Mouse (Mus musculus): ENCODE results near the gene Lclat1. TPM values are rescaled to one million over a fixed set of nuclear protein-coding genes. Genes with fewer than 3 reads are reported as not detected.

Gene Lclat1
- total and polyA plus RNA-seq, 3 experiments, result 6.3 to 9.6 (median 7.0) TPM

- dilution Hi-C loops (cut with MboI; ENCODE audit: extremely low pct_ligation_motif_present, extremely low pct_unique_long_range_greater_than_20kb, low sequenced_read_pairs), result no loop called here
- Histone ChIP-seq H3K4me1 (ENCODE audit: control insufficient read depth in 1 of 2, insufficient read depth in 2 of 2) (0 out of 4 replicates have a peak, but pooled peaks cover 0 to 2% of the 10 kb centered on the region in 2 experiments), H3K79me2 (replicated peaks; ENCODE audit: control insufficient read depth, extremely low read depth, insufficient read depth, poor library complexity, severe bottlenecking) (no peaks in the 10 kb centered on the region), H3K4me3 (replicated peaks in 1 of 3; ENCODE audit: low read depth in 2 of 3, low read length in 2 of 3, poor library complexity in 1 of 3) (no peak overlapping the region), H3K9me3 (replicated peaks; ENCODE audit: low read length) (no peaks in the 10 kb centered on the region), H3K36me3 (replicated peaks in 1 of 2; ENCODE audit: control insufficient read depth in 1 of 2, insufficient read depth in 1 of 2, low read length in 1 of 2) (no peaks in the 10 kb centered on the region), H3K9ac (ENCODE audit: insufficient read depth, low read depth) (no peak overlapping the region), H3K27ac (ENCODE audit: insufficient read depth, low read depth) (no peak overlapping the region), H3K4me2 (ENCODE audit: insufficient read depth, low read depth, poor library complexity, severe bottlenecking) (no peak overlapping the region), H3K27me3 (replicated peaks) (no peaks in the 10 kb centered on the region)
- DNase-seq (ENCODE audit: extremely low read depth), result no peak
- TF ChIP-seq MAZ (IDR thresholded peaks at IDR 0.05; ENCODE audit: low read depth, low read length) (no peak), CHD2 (IDR thresholded peaks at IDR 0.05; ENCODE audit: low read length) (no peak), HCFC1 (IDR thresholded peaks at IDR 0.05; ENCODE audit: low read depth, low read length) (no peak), TCF12 (IDR thresholded peaks at IDR 0.05; ENCODE audit: low read depth, low read length) (no peak), SIN3A (IDR thresholded peaks at IDR 0.05; ENCODE audit: low read length) (no peak), MAFK (IDR thresholded peaks at IDR 0.05; ENCODE audit: insufficient replicate concordance, low read length) (no peak), ZMIZ1 (IDR thresholded peaks at IDR 0.05; ENCODE audit: low read depth, low read length) (no peak), IRF4 (IDR thresholded peaks at IDR 0.05; ENCODE audit: low read depth, low read length) (no peak), MAX (IDR thresholded peaks at IDR 0.05; ENCODE audit: low read length) (no peak)
- in situ Hi-C loops (cut with MboI; ENCODE audit: low pct_ligation_motif_present, low pct_unique_long_range_greater_than_20kb, low sequenced_read_pairs), result no loop called here
Measured at GRCm38 (mm10) chr17:73063781-73064180, 44.0 kb upstream of the Lclat1 start.

- H3K4me1 ChIP-seq (ENCODE audit: control insufficient read depth in 1 of 2, insufficient read depth in 2 of 2), result 0 out of 4 replicates have a peak, but pooled peaks cover 3 to 6% of the 10 kb centered on the region in 2 experiments
- in situ Hi-C loops (cut with MboI; ENCODE audit: low pct_ligation_motif_present, low pct_unique_long_range_greater_than_20kb, low sequenced_read_pairs) (no loop called here), dilution Hi-C loops (cut with MboI; ENCODE audit: extremely low pct_ligation_motif_present, extremely low pct_unique_long_range_greater_than_20kb, low sequenced_read_pairs) (no loop called here)
- no peaks in the 10 kb centered on the region for H3K9me3 ChIP-seq (replicated peaks; ENCODE audit: low read length)
- no peaks in the 10 kb centered on the region for H3K79me2 ChIP-seq (replicated peaks; ENCODE audit: control insufficient read depth, extremely low read depth, insufficient read depth, poor library complexity, severe bottlenecking)
- no peak overlapping the region for H3K9ac ChIP-seq (ENCODE audit: insufficient read depth, low read depth)
- DNase-seq (ENCODE audit: extremely low read depth), result no peak
- no peaks in the 10 kb centered on the region for H3K27me3 ChIP-seq (replicated peaks)
- no peaks in the 10 kb centered on the region for H3K36me3 ChIP-seq (replicated peaks in 1 of 2; ENCODE audit: control insufficient read depth in 1 of 2, insufficient read depth in 1 of 2, low read length in 1 of 2)
- no peak overlapping the region for H3K4me3 ChIP-seq (replicated peaks in 1 of 3; ENCODE audit: low read depth in 2 of 3, low read length in 2 of 3, poor library complexity in 1 of 3)
- no peak overlapping the region for H3K27ac ChIP-seq (ENCODE audit: insufficient read depth, low read depth)
- TF ChIP-seq JUND (conservative IDR thresholded peaks at IDR 0.05; ENCODE audit: low read depth, low read length), result no peak
- TF ChIP-seq TCF12 (IDR thresholded peaks at IDR 0.05; ENCODE audit: low read depth, low read length), result no peak
- TF ChIP-seq EP300 (IDR thresholded peaks at IDR 0.05; ENCODE audit: low read length), result no peak
- no peak for TF ChIP-seq MAX (IDR thresholded peaks at IDR 0.05; ENCODE audit: low read length)
- no peak for TF ChIP-seq UBTF (IDR thresholded peaks at IDR 0.05; ENCODE audit: low read depth, low read length)
- no peak for TF ChIP-seq MXI1 (IDR thresholded peaks at IDR 0.05; ENCODE audit: low read depth, low read length)
- TF ChIP-seq SMC3 (IDR thresholded peaks at IDR 0.05; ENCODE audit: low read depth, low read length), result no peak
- TF ChIP-seq NRF1 (IDR thresholded peaks at IDR 0.05; ENCODE audit: low read depth, low read length), result no peak
- no peak for TF ChIP-seq POLR2AphosphoS2 (IDR thresholded peaks at IDR 0.05; ENCODE audit: low read depth, low read length)
- no peak for TF ChIP-seq ELF1 (IDR thresholded peaks at IDR 0.05; ENCODE audit: low read depth, low read length)
- no peak for TF ChIP-seq E2F4 (IDR thresholded peaks at IDR 0.05; ENCODE audit: insufficient replicate concordance, low read depth, low read length)
- TF ChIP-seq ZKSCAN1 (IDR thresholded peaks at IDR 0.05; ENCODE audit: borderline replicate concordance, low read depth, low read length), result no peak
- no peak for TF ChIP-seq CHD1 (IDR thresholded peaks at IDR 0.05; ENCODE audit: low read depth, low read length)
- TF ChIP-seq MAFK (IDR thresholded peaks at IDR 0.05; ENCODE audit: insufficient replicate concordance, low read length), result no peak
- TF ChIP-seq RAD21 (IDR thresholded peaks at IDR 0.05; ENCODE audit: low read depth, low read length), result no peak
- TF ChIP-seq RCOR1 (conservative IDR thresholded peaks at IDR 0.05; ENCODE audit: low read depth, low read length), result no peak
- no peak for TF ChIP-seq POLR2A (IDR thresholded peaks at IDR 0.05; ENCODE audit: low read depth, low read length)
- H3K4me2 ChIP-seq (ENCODE audit: insufficient read depth, low read depth, poor library complexity, severe bottlenecking), result no peak overlapping the region
Measured at GRCm38 (mm10) chr17:73066387-73067169, 41.2 kb upstream of the Lclat1 start.

Measured in CH12.LX (cell line).